Mouse (Mus musculus): ENCODE data around the gene Map2k2.

Map2k2 gene

GRCm38 (mm10) chr10:81106113-81106721 is 502 bp downstream of the Map2k2 start:
- DNase-seq, result peak; percentile 90

GRCm38 (mm10) chr10:81112946-81113345 is 7.2 kb downstream of the Map2k2 start:
- no peak for DNase-seq

GRCm38 (mm10) chr10:81119625-81120024 is 13.9 kb downstream of the Map2k2 start:
- no peak for DNase-seq

- DNase-seq, result no peak
Measured at GRCm38 (mm10) chr10:81120650-81121049, 14.9 kb downstream of the Map2k2 start.

GRCm38 (mm10) chr10:81122889-81123288 is 17.2 kb downstream of the Map2k2 start:
- DNase-seq, result no peak

- DNase-seq, result no peak
Measured at GRCm38 (mm10) chr10:81123500-81123899, 17.8 kb downstream of the Map2k2 start.

GRCm38 (mm10) chr10:81134181-81134587 is 28.5 kb downstream of the Map2k2 start:
- peak; percentile 38 for DNase-seq

- DNase-seq, result peak; percentile 36
Measured at GRCm38 (mm10) chr10:81134966-81135681, 29.4 kb downstream of the Map2k2 start, which contains the start of gene Zbtb7a. Gene Zbtb7a, plus strand, starts transcription at chr10:81135220.

GRCm38 (mm10) chr10:81135831-81136705 is 30.4 kb downstream of the Map2k2 start:
- peak; percentile 67 for DNase-seq

GRCm38 (mm10) chr10:81136706-81137231 is 31.1 kb downstream of the Map2k2 start:
- DNase-seq, result peak; percentile 87

- DNase-seq, result peak; percentile 100
Measured at GRCm38 (mm10) chr10:81137252-81138130, 31.8 kb downstream of the Map2k2 start.

GRCm38 (mm10) chr10:81138131-81138782 is 32.5 kb downstream of the Map2k2 start:
- no peak for DNase-seq

- no peak for DNase-seq
Measured at GRCm38 (mm10) chr10:81138821-81139528, 33.3 kb downstream of the Map2k2 start.

GRCm38 (mm10) chr10:81139529-81139846 is 33.8 kb downstream of the Map2k2 start:
- DNase-seq, result no peak

- no peak for DNase-seq
Measured at GRCm38 (mm10) chr10:81140005-81140404, 34.3 kb downstream of the Map2k2 start.

GRCm38 (mm10) chr10:81140717-81141454 is 35.2 kb downstream of the Map2k2 start:
- DNase-seq, result peak; percentile 36

- DNase-seq, result no peak
Measured at GRCm38 (mm10) chr10:81141455-81142210, 35.9 kb downstream of the Map2k2 start.

- no peak for DNase-seq
Measured at GRCm38 (mm10) chr10:81142551-81142981, 36.9 kb downstream of the Map2k2 start.

- no peak for DNase-seq
Measured at GRCm38 (mm10) chr10:81143157-81143633, 37.5 kb downstream of the Map2k2 start.

All from thymus, postnatal 25 days (tissue).